Mouse (Mus musculus) regulatory T cell (primary cell): ENCODE data around the gene Slc6a9.

Source experiments
- in situ Hi-C: fragments of 300-600 bp; cut with MboI, MseI; formaldehyde crosslinking; loops from one replicate; pipeline ENCODE4 v1.15.1; 2025; ENCODE audit warnings: high pct_unique_total_duplicates

Gene Slc6a9

DNA sequence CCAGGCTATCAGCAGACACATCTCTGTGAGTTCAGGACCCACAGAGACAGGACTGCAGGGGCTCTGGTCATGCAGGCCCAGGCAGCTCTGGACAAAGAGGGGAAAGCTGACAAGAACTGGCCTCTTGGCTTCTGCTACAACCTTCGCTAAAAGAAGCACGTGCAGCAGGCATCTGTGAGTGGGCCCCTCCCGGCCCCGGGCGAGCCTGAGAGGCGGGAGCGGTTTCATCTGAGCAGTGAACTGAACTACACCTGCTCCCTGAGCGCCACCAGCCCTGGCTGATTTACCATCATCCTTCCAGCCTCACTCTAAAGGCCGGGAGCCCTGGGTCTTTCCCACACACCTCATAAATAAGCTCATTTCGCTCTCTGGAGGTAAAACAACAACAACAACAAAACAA is 44.0 kb downstream of the Slc6a9 start:
- in situ Hi-C loops: no loop called here

DNA sequence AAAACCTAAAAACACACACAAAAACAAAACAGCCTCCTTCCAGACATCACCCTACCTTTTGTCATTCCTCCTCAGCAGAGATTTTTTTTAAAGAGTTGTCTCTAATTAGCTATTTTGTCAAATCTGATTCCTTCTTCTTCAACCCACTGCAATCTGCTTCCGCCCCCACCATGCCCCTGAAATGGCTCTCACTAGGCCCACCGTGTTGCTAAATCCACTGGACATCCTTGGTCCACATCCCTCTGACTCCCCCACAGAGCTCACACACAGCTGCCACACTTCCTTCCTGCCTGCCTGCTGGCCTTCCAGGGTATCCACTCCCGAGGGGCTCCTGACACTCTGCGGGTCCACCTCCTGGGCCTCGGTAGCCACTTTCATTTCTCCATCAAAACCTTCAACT is 44.4 kb downstream of the Slc6a9 start:
- in situ Hi-C loops: no loop called here

DNA sequence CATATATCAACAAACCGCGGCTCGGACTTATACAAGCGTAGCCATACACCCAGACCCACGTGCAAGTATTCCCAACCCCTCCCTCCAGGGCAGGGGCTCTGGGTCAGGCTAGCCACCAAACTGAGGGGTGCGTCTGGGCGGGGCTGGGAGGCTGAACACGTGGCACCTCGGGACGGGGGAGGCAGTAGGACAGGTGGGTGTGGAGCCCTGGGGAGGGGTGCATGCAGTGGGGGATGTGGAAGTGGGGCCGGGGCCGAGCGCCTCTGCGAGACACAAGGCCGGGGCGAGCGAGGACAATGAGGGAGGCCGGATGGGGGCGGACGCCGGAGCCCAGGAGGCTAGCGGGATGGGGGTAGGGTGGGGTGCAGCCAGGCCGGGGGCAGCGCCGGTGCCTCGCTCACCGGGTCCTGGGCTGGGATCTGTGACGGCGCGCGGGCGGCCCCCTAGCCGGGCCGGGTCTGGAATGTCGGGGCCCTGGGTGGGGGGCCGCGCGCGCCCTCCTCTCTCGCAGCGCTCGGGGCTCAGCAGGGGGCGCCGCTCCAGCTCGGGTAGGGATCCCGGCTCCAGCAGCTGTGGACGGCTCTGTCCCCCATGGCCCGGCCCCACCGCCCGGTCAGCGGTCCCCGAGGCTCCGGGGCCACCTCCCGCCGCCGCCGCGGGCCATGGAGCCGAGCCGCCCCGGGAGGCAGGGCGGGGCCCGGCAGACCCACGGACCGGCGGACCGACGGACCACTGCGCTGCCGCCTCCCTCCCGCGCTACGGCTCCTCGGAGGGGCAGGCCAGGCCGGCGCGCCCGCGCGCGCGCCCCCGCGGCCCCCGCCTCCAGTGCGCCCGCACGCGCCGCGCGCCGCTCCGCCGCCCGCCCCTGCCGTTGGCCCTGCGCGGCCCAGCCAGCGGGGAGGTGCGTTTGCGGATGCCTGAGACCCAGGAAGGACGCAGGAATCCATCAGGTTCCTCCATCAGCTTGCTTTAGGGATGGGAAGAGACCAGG is 48.7 kb downstream of the Slc6a9 start, which contains the start of gene B4galt2:
TSS of gene B4galt2 (minus strand) at position 787 of the 991 bp plus-strand sequence.
- in situ Hi-C loops: no loop called here

DNA sequence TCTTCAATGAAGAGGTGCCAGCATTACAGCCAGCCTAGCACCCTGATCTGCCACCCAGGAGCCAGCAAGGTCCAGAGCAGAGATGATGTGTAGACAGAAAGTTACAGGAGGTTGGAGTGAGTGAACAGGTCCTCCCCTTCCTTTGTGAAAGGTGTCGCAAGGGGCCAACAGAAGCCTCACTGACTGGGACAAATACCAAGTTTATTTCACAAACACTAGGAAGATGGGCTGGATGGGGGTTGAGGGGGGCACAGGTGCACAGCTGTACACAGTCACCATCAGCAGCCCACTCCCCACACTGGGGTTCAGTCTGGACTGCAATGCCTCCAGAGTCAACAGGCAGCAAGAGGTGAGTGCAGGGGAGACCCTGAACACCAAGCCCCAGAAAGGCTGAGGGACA is 49.8 kb downstream of the Slc6a9 start:
- in situ Hi-C loops: no loop called here

DNA sequence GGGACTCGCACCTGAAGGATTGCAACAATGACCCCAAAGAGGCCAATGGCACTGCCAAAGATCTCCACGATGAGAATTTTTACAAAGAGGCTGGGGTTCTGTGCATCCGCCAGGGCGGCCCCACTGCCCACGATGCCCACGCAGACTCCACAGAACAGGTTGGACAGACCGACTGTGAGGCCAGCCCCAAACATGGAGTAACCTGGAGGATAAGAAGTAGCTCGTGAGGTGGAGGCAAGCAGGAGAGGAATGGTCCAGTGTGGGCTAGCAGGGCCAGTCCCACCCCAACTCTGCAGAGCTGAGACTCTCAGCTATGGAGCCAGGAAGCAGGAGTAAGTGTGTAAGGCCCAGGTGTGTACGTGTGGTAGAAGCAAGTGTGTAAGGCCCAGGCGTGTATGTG is 50.8 kb downstream of the Slc6a9 start:
- in situ Hi-C loops: no loop called here

DNA sequence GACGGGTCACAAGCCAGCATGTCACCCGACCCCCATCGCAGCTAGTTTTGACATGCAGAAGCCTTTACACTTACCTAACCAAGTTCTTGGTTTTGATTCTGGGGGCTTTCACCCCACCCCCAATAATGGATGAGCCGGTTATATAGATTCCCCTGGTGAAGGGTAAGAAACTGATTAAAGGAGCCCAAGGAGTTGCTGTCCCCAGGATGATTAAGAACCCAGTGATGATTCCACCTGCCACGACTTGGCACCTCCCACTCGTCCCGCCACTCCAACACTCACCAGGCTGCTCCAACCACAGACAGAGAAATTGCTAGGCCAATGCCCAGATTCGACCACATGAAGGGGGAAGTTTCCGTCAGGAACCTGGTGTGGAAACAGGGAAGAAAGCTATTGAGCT is 51.7 kb downstream of the Slc6a9 start:
- in situ Hi-C loops: no loop called here

DNA sequence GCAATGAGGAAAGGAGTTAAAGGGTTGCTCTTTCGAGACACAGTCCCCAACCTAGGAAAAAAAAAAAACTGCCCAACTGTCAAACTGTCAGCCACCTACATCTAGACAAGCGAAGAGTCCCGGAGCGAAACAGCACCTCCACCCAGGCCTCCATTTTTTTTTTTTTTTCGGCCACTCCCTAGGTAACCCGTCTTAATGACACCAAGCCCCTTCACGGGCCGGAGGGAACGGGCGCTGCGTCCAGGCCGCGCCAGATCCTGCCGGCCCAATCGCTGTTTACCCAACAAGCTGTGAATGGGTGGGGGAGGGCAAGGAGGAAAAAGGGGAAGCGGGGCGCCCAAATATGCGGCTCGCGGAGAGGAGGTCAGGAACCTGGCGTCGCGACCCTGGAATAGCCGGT is 52.3 kb downstream of the Slc6a9 start:
- in situ Hi-C loops: no loop called here

DNA sequence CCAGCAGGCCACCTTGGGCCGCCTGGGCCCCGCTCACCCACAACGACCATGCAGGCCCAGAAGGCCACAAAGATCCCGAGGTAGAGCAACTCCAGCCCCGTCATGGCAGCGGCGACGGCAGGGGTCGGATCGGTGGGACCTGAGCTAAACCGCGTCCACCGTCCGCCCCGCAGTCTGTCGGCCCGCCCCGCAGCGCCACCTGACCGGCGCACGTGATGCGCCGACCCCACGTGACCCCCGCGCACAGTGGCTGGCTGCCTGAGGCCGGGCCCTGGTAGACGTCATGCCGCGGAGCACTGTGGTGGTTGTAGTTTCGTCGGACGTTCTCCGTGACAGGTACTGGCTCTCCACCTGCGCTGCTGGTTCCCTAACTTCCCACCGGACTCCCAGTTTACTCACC is 52.8 kb downstream of the Slc6a9 start, which contains the start of gene Atp6v0b:
TSS of gene Atp6v0b (minus strand) at position 201 of the 400 bp plus-strand sequence.
- in situ Hi-C loops: no loop called here

DNA sequence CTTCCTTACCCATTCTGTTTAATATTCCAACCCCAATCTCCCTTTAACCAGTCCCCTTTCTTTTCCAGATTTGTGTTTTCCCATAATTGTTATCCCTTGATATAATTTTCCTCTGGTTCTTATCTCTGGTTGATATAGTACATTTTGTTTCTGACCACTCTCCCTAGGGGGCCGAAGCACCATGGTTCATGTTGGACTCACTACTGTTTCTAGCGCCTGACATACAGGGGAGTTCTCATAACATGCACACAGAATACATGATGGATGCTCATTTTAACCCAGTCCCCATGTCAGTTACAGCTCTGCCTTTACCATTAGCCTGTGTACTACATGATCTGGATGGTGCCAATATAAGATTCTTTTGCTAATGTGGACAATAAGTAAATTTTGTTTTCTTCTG is 53.6 kb downstream of the Slc6a9 start:
- in situ Hi-C loops: no loop called here

DNA sequence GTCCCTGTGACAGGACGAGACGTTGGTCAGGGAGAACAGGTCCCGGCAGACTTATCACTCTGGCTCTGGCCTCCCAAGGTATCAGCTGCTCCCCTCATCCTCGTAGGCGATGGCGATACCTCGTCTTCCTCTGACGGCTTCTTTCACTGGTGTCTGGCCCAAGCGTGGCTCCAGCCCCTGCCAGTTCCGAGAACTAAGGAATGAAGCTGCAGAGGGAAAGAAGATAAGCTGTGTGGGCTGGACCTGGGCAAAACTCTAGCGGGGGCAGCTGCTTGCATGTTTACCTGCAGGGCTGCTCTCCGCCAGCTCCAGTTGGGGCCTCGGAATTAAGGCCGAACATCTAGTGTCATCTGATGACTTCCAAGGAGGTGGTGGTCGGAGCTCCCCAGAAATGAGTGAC is 55.2 kb downstream of the Slc6a9 start:
- in situ Hi-C loops: no loop called here

DNA sequence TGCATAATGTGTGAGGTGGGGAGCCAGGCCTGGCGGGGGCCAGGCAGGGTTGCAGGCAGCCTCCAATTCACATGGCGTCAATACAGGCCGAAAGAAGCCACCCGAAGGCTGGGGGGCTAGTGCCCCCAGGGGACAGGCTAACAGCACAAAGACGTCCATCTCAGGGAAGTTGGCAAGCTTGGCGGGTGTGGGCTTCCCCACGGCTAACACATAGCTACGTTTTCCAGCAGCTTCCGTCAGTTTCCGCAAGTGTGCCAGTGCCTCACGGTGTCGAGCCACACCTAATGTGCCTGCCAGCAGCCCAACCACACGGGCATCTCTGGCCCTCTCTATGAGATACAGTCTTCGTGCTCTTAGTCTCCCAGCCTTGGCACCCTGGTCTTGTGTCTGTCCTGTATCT is 55.7 kb downstream of the Slc6a9 start:
- in situ Hi-C loops: no loop called here

DNA sequence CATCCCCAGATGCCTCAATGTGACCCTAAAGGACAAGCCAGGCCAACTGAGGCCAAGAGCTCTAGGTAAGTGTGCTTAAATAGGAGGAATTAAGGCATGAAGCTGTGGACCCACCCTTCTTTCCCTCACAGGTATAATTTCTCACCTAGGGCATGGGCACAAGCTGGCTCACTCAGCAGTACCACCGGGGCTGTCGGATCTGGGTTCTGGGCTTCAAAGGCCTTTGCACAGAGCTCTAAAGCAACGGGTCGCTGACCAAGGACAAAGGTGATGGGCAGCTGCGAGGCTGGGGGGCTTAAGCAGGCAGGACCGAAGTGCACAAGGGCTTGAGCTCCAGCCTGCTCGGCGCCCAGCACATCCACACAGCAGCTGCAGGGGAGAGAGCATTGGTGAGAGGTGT is 56.4 kb downstream of the Slc6a9 start:
- in situ Hi-C loops: no loop called here

DNA sequence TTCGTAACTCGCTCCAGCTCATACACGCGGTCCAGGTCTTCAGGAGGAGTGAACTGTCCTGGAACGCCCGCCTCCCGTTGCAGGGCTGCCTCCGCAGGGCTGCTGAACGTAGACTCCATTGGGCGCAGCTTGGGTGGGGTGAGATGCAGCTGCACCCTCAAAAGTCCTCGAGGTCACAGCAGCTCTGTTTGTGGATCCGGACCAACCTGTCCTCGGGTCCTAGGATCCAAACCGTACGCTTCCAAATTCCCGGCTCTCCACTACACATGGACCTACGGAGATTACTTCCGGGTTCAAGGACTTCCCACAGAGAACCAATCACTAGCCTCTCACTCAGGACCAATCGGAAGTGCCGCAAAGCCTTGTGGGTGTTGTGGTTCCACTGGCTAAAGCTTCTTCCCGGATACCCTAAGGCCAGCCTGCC is 57.4 kb downstream of the Slc6a9 start, which contains the start of gene Dph2:
TSS of gene Dph2 (minus strand) at position 295 of the 424 bp plus-strand sequence.
- in situ Hi-C loops: no loop called here

DNA sequence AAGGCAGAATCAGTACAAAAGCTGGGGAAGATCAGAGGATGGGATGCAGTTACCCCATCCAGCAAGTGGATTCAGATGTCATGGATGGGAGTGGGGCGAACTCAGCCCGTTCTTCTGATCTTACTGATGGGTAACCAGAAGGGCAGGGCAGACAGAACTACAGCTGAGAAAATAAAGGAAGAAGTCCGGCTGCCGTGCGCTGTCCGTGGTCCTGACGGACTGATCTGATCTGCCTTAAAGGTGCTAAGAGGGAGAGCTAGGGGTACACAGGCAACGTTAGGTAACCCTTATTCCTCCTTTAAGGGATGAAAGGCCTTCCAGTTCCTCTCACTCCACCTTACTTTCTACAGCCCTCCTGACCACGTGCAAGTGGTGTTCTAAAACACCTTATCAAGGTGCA is 59.1 kb downstream of the Slc6a9 start:
- in situ Hi-C loops: no loop called here

DNA sequence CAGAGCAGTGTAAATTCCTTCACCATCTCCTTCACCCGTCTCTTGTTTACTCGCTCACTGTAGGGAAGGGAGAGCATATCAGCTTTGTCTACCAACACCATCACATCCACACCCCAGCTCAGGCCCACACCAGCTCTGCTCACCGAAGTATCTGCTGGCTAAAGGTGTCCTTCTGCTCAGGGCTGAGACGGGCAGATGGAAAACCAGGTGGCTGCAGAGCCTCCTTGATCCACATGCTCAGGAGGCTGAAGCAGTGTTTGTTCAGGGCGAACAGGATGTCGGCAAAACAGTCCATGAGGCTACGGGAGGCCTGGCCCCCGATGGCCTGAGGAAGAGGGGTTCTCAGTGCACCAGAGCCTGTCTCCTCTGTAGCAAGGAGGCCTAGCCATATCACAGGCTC is 60.3 kb downstream of the Slc6a9 start:
- in situ Hi-C loops: no loop called here

DNA sequence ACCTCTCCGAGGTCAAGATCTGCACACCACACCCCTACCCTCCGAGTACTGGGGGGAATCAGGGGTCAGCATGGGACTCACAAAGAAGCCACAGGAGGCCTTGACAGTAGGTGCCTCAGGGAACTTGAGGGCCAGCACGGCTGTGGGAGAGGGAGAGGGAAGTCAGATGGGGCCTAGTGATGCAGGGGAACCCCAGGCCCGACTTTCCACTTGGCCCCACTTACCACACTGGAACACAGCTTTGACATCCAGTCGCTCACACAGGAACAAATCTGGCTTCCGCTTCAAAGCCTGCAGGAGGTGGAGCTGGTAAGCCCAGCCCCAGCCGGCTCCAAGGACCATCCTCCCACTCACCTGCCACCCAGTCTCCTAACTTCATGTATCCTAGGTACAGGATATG is 61.0 kb downstream of the Slc6a9 start:
- in situ Hi-C loops: loop anchor here (5.0 kb wide), 1 partner anchor 732 kb away; no protein-coding TSS in a partner anchor

DNA sequence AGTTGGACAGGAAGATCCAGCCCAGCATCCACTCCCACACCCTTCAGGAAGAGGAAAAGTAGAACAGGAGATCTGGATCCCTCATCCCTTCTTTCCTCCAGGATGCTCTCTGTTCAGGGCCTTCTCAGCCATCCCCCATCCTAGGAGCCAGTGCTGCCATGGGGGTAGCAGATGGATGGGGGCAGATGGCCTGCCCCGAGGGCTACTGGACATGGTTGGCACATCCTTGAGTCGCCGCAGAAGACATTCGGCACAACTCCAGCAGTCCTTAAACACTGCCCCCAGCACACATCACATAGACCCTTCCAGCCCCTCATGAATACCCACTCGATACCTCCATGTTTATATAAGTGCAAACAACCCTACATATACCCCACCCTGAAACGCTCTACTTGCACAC is 61.7 kb downstream of the Slc6a9 start:
- in situ Hi-C loops: loop anchor here (5.0 kb wide), 1 partner anchor 731 kb away; no protein-coding TSS in a partner anchor

DNA sequence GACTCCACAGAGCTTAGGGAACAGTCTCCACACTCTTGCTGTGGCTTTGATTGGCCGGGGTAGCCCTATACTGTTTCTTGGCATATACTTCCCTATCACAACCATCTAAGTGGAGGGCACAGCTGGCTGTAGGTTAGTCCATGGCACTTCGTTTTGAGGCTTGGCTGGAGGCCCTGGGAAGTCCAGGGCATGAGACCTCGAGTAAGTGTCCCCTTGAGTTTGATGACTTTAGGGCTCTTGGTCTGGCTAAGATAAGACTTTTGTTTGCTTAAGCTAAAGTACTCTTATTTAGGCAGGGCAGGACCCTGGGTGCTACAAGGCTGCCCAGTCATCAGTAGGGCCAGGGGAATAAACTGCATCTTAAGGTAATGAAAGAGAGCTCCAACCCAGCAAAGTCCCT is 63.8 kb downstream of the Slc6a9 start:
- in situ Hi-C loops: loop anchor here (5.0 kb wide), 1 partner anchor 729 kb away; no protein-coding TSS in a partner anchor

DNA sequence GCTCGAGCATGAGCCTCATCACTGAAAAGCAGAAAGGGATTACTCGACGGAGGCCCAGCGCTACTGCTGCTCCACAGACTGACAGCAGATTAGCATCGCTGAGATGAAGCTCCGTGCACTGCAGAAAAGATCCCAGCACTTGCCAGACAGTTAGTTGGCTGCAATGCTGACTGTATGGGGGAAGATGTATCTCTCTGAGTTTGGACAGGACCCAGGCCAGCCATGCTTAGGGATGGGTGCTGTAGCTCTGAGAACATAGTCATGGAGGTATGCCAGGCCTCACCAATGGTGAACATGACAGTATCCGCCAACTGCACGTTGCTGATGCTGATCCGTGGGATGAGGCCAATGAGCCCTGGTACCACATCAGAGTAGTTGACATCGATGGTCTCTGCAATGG is 69.8 kb downstream of the Slc6a9 start:
- in situ Hi-C loops: no loop called here

DNA sequence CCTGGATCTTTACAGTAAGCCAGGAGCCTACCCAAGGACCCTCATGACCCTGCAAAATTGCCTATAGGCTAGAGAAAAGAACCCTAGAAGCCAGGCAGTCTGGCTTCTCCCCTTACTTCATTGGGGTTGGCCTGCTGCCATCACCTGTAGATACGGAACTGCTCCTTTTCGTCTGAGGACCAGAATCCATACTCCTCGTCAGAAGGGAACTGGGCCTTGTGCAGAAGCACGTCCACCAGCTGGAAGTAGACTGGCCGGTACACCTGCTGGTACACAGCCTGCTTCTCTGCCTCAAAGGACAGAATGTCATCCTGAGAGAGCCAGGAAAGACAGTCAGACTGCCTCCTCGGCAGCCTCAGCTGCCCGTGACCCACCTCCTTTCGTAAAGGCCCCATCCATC is 70.5 kb downstream of the Slc6a9 start:
- in situ Hi-C loops: no loop called here

DNA sequence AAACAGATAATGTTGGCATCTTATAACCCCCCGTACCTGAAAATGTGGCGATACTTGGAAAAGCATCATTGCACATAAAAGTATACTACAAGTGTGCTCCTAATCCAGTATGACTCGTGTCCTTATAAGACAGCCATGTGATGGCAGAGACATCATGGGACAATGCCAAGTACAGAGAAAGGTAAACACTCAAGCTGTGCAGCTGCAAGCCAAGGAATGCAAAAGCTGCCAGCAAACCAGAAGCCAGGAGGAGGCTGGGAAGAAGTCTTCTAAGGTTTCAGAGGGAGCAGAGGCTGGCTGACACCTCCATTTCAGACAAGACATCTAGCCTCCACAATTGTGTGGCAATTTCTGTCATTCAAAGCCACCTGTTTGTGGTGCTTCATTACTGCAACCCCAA is 71.9 kb downstream of the Slc6a9 start:
- in situ Hi-C loops: no loop called here

DNA sequence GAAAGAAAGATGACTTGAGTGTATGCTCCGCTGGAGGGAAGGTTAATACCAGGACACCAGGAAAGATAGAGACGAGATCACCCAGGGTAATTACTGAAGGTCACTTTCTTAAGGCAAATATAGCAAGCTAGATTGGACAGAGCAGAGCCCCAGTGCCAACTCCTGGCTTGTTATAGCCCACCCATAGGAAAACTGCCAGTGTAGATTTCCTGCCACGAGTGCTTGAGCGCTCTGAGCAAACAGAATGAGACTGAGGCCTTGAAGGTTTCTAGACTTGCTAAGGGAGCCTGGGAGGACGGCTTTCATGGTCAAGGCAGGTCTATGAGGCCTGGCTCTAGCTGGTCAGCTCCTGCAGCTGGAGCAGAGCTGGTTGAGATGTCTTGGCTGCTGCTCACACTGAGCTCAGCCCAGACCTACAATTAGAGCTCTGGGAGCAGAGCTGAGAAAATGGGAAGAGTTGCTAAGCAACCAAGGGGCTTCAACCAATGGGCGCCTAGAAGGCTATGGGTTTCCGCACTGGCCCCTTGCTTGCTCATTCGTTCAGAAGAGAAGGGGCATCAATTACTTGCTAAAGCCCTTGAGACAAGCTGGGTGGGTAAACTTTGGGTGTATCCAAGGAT is 74.6 kb downstream of the Slc6a9 start:
- in situ Hi-C loops: no loop called here

DNA sequence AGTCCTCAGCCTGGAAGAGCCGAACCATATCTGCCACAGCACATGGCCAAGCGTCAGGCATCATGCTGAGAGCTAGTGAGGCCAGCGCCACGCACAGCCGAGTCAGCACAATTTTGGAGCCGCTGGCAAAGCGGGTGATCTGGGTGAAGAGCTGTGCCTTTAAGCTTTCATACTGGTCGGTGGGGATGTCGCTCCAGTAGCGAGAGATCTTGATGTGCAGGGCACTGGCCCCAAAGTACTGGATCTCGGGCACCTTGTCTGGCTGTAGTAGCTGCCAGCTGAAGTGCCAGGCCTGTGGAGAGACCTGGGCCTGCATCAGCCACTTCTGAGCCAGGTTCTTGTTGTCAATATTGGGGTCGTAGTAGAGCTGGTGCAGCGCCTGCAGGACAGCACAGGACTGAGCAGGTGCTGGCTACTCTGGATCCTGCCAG is 77.8 kb downstream of the Slc6a9 start:
- in situ Hi-C loops: no loop called here
